Mouse (Mus musculus) G1E (cell line): Measurements from ENCODE around the gene Vsir. TPM values are rescaled to one million over a fixed set of nuclear protein-coding genes. Genes with fewer than 3 reads are reported as not detected.

Experiments
- ATAC-seq: 2 replicates; pipeline ENCODE4 v1.8.0; 2016; ENCODE audit warnings: mild to moderate bottlenecking; ENCODE audit not compliant: insufficient number of reproducible peaks, poor library complexity, low FRiP score, severe bottlenecking; ENCODE audit errors: extremely low read depth
- DNase-seq: peaks from one replicate; pipeline ENCODE4 v3.0.0; 2012; ENCODE audit warnings: low spot score
- H3K27me3 ChIP-seq: 2 replicates; pipeline ENCODE4 v1.6.1; 2012; ENCODE audit warnings: mild to moderate bottlenecking, low read length, inconsistent platforms; ENCODE audit not compliant: insufficient read depth
- H3K36me3 ChIP-seq: replicated peaks from 2 replicates; pipeline ENCODE3; 2012; ENCODE audit warnings: mild to moderate bottlenecking, inconsistent platforms
- H3K4me1 ChIP-seq: 2 replicates; pipeline ENCODE4 v1.6.1; 2012; ENCODE audit warnings: low read depth, low read length, inconsistent platforms, mixed read lengths; ENCODE audit not compliant: insufficient read depth
- H3K4me3 ChIP-seq: 2 replicates; pipeline ENCODE4 v1.5.1; 2012; ENCODE audit warnings: low read depth, mild to moderate bottlenecking, inconsistent platforms, low read length, moderate library complexity, mixed read lengths
- H3K9me3 ChIP-seq: replicated peaks from 2 replicates; pipeline ENCODE4 v1.6.1; 2012; ENCODE audit warnings: inconsistent platforms
- CTCF ChIP-seq: IDR thresholded peaks from 2 replicates; pipeline ENCODE4 v1.5.1; 2012; ENCODE audit warnings: low read depth, low read length, inconsistent platforms, mixed read lengths
- GATA1 ChIP-seq: IDR thresholded peaks from 2 replicates; pipeline ENCODE4 v1.6.1; 2012; ENCODE audit warnings: borderline replicate concordance, low read length, inconsistent platforms, mixed read lengths
- GATA2 ChIP-seq: IDR thresholded peaks from 2 replicates; pipeline ENCODE4 v1.6.1; 2012; ENCODE audit warnings: low read depth, low read length, inconsistent platforms, borderline replicate concordance
- POLR2AphosphoS5 ChIP-seq: IDR thresholded peaks from 2 replicates; pipeline ENCODE4 v1.6.1; 2012; ENCODE audit warnings: low read depth, low read length, inconsistent platforms; ENCODE audit not compliant: insufficient replicate concordance
- TAL1 ChIP-seq: conservative IDR thresholded peaks from 2 replicates; pipeline ENCODE4 v1.6.1; 2012; ENCODE audit warnings: low read depth, low read length, inconsistent platforms, mixed read lengths
- polyA plus RNA-seq: library from polyadenylated mRNA; stranded (reverse); fragments of >175 nt; gene quantifications from 2 replicates; pipeline ENCODE4 v1.2.3, GENCODE M21; 2012
- total RNA-seq, 2 experiments: library from RNA; stranded (forward) in 1 of 2; stranded (reverse) in 1 of 2; fragments of 200-1000 nt in 1 of 2; fragments of >200 nt in 1 of 2; fragmentation: Nextera tagmentation in 1 of 2; gene quantifications; 2 replicates each; pipeline ENCODE4 v1.2.3; 2014 to 2017

Gene Vsir
- total and polyA plus RNA-seq, 3 experiments, result 0.02 to 3.9 (median 0.11) TPM

DNA sequence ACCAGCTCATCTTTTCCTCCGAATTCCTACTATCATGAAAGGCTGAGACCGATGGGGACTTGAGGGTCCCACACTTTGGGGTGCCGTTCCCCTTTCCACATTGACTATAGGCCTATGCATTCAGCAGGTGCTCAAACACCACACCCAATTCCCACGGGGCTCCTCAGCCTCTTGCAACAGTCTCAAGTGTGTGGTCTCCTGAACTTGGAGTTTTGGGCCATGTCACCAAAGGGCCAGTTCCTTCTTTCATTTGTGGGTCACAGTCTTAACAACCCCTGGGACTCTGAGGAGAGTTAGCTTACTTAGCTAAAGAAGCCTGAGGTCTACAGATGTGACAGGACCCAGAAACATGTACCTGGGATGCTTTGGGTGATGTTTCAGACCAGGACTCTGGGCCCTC is 30.5 kb upstream of the Vsir start:
- H3K9me3 ChIP-seq, result no peaks in the 10 kb centered on the region
- TF ChIP-seq GATA1 (no peak), TAL1 (no peak), CTCF (no peak), GATA2 (no peak), POLR2AphosphoS5 (no peak)
- no peak for DNase-seq
- no peak for ATAC-seq
- no peaks in the 10 kb centered on the region for H3K4me1 ChIP-seq
- no peaks in the 10 kb centered on the region for H3K36me3 ChIP-seq
- no peaks in the 10 kb centered on the region for H3K27me3 ChIP-seq
- no peak overlapping the region for H3K4me3 ChIP-seq

DNA sequence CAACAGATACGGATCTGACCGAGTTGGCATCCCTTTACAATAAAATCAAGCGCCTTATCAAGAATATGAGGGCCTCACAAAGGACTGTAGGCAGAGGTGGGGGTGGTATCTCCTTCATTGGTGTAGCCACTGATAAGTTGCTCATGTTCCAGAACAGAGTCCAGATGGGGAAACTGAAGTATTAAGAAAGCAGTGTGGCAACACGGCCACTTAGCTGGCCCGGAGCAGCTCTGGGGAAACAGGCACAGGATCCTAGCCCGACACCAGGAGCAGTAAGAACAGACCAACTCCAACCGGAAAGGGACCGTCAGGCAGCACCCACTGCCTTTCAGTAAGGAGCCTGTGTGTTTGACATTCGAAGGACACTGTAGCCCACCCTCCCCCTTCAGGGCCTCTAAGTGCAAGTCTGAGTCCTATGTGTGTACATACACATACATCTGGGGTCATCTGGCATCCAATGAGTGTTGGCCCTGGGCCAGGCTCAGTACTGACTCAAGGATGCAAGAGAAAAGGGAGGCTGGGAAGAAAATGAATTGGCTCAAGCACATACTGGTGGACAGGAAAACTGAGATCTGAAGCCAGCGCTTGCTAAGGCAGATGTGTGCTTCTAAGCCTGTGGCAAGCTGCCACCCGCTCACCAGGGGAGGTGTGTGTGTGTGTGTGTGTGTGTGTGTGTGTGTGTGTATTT is 17.5 kb upstream of the Vsir start:
- no peak for ATAC-seq
- H3K4me1 ChIP-seq, result peaks cover 18% of the 10 kb centered on the region
- DNase-seq, result no peak
- H3K4me3 ChIP-seq, result no peak overlapping the region
- H3K9me3 ChIP-seq, result no peaks in the 10 kb centered on the region
- TF ChIP-seq POLR2AphosphoS5, result no peak
- no peak for TF ChIP-seq TAL1
- TF ChIP-seq CTCF, result no peak
- TF ChIP-seq GATA2, result no peak
- TF ChIP-seq GATA1, result no peak
- H3K36me3 ChIP-seq, result no peaks in the 10 kb centered on the region
- H3K27me3 ChIP-seq, result no peaks in the 10 kb centered on the region

DNA sequence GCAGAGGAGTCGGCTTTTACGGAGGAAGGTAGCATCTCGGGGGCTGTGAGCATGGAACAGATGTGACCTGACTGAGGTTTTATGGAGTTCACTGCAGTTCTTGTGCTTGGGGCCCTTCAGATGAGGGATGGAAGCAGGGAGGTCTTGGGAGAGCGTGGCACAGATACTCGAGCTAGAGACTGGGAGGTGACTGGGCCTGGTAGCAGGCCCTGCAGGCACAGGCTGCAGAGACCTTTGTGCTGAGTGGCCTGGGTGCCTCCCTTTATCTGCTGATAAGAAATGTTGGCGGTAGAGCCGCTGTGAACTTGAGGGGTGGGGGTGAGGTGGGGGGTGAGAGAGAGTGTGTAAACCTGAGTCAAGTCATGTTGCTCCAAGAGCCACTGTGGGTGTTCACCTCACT is 12.1 kb upstream of the Vsir start:
- ATAC-seq (no peak), DNase-seq (no peak)
- H3K4me3 ChIP-seq, result no peak overlapping the region
- H3K27me3 ChIP-seq, result no peaks in the 10 kb centered on the region
- 0 out of 2 replicates have a peak, but pooled peaks cover 5% of the 10 kb centered on the region for H3K4me1 ChIP-seq
- H3K9me3 ChIP-seq, result no peaks in the 10 kb centered on the region
- TF ChIP-seq GATA2 (no peak), GATA1 (no peak), CTCF (no peak), POLR2AphosphoS5 (no peak)
- no peaks in the 10 kb centered on the region for H3K36me3 ChIP-seq

DNA sequence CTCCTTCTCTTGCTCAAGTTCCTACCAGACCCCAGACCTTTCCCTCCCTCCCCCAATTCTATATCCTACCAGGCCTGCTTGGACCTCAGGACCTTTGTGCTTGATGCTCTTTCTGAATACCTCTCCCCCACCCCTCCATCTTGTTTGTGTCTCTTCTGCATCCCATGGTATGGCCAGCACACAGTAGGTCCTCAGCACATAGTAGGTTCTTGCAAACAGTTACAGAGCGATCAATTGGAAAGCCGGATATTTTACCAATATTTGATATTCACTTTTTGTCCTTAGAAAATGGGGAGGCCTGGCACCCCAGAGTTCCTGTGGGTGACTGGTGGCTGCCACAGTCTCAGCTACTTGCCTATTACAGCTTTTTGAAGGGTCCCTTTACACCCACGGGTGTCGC is 11.6 kb upstream of the Vsir start:
- DNase-seq (no peak), ATAC-seq (no peak)
- H3K4me3 ChIP-seq, result no peak overlapping the region
- no peak for TF ChIP-seq CTCF
- no peak for TF ChIP-seq GATA2
- TF ChIP-seq POLR2AphosphoS5, result no peak
- TF ChIP-seq GATA1, result no peak
- no peak for TF ChIP-seq TAL1
- no peaks in the 10 kb centered on the region for H3K27me3 ChIP-seq
- H3K4me1 ChIP-seq, result 0 out of 2 replicates have a peak, but pooled peaks cover 5% of the 10 kb centered on the region
- H3K9me3 ChIP-seq, result no peaks in the 10 kb centered on the region
- no peaks in the 10 kb centered on the region for H3K36me3 ChIP-seq

DNA sequence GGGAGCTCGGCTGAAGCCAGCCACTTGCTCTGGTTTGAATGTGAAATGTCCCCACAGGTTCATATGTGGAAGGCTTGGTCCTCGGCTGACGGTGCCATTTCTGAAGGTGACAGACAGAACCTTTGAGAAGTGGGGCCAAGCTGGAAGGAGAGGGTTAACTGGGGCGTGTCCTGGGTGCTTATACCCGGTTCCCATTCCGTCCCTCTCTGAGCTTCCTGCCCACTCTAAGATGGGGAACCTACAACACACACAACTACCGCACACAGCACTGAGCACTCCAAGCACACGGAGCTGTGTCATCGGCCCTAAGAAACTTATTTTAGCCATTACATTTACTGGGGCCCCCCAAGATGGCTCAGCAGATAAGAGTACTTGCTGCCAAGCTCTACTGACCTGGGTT is 5.1 kb upstream of the Vsir start:
- no peaks in the 10 kb centered on the region for H3K4me1 ChIP-seq
- no peak overlapping the region for H3K4me3 ChIP-seq
- no peaks in the 10 kb centered on the region for H3K27me3 ChIP-seq
- H3K36me3 ChIP-seq, result no peaks in the 10 kb centered on the region
- DNase-seq, result no peak
- no peaks in the 10 kb centered on the region for H3K9me3 ChIP-seq
- ATAC-seq, result no peak
- TF ChIP-seq GATA1 (no peak), TAL1 (no peak), POLR2AphosphoS5 (no peak), CTCF (no peak), GATA2 (no peak)

DNA sequence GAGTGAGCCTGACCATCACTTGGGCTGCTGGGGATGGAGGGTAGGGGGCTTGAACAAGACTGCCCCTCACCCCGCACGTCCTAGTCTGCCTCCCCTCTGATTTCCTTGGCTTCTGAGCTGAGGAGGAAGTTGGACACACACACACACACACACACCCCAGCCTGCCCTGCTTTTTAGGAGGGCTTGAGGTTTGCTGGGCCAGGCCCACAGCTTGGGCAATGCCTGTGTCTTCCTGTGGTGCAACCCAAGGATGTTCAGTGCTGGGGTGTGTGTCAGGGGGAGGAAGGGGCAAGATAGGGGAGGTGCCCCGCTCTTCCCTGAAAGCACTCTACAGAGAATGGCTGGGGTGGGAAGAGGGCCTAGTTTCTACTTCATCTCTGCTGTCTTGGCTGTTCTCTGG is 2.5 kb upstream of the Vsir start:
- H3K4me3 ChIP-seq, result no peak overlapping the region
- TF ChIP-seq POLR2AphosphoS5 (no peak), TAL1 (no peak), GATA1 (no peak), CTCF (no peak), GATA2 (no peak)
- H3K9me3 ChIP-seq, result no peaks in the 10 kb centered on the region
- H3K27me3 ChIP-seq, result no peaks in the 10 kb centered on the region
- peaks cover 16% of the 10 kb centered on the region; the same call in 1 of the 2 replicates for H3K4me1 ChIP-seq
- H3K36me3 ChIP-seq, result no peaks in the 10 kb centered on the region
- DNase-seq (no peak), ATAC-seq (no peak)
